Mouse (Mus musculus): Measurements from ENCODE around the gene 1700028J19Rik. TPM values are rescaled to one million over a fixed set of nuclear protein-coding genes. Genes with fewer than 3 reads are reported as not detected.
"Not testable (repeated sequence)": the region's sequence is repeated elsewhere in the genome, so short reads cannot be mapped to it uniquely, and the experiment has no call there.

Gene 1700028J19Rik
- polyA plus RNA-seq, 1 experiment from 2014 or later, result 1.6 TPM

GRCm38 (mm10) chr7:44193466-44193865 is 53.0 kb downstream of the 1700028J19Rik start:
- not testable (repeated sequence) for H3K4me2 ChIP-seq (replicated peaks); H3K4me1 ChIP-seq (replicated peaks); H3K27ac ChIP-seq; H3K36me3 ChIP-seq; H3K27me3 ChIP-seq; H3K9me3 ChIP-seq; H3K9ac ChIP-seq (replicated peaks); ATAC-seq; H3K4me3 ChIP-seq (replicated peaks)
- WGBS, result 94% methylated on average over 1 of the region's 1 CpGs

DNA sequence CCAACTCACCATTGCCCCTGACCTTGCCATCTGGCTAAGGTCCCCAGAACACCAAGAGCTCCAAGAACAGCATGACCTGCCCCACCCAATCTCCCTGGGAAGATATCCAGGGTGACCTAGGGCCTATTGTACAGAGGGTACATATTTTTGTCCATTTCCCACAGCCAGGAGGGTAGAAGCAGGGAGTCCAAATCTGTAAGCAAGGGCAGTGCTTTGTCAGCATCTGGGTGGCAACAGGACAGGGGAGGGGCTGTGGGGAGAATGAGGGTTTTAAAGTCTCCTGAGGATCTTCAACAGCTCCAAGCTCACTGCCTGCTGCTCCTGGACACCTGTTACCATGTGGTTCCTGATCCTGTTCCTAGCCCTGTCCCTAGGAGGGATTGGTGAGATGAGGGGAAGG is 58.6 kb downstream of the 1700028J19Rik start, which contains the start of gene Klk1b24:
Gene Klk1b24, plus strand, starts transcription at position 301 of the 400 bp plus-strand sequence.
- H3K9ac ChIP-seq (replicated peaks); H3K27me3 ChIP-seq; H3K4me1 ChIP-seq (replicated peaks); ATAC-seq; H3K9me3 ChIP-seq; H3K27ac ChIP-seq; H3K4me2 ChIP-seq (replicated peaks); H3K36me3 ChIP-seq; H3K4me3 ChIP-seq (replicated peaks): not testable (repeated sequence)

- H3K9me3 ChIP-seq; H3K4me2 ChIP-seq (replicated peaks); H3K27me3 ChIP-seq; H3K4me1 ChIP-seq (replicated peaks); ATAC-seq; H3K27ac ChIP-seq; H3K9ac ChIP-seq (replicated peaks); H3K4me3 ChIP-seq (replicated peaks); H3K36me3 ChIP-seq: not testable (repeated sequence)
- WGBS, result 72% methylated on average over 8 of the region's 8 CpGs
These were observed 60.0 kb downstream of the 1700028J19Rik start for GRCm38 (mm10) chr7:44186516-44186915.

Other genes starting within 250 kb of the 1700028J19Rik start
- not detected in 2 replicates for gene Klk1b26, start 234.5 kb downstream of the 1700028J19Rik start, polyA plus RNA-seq (2015; fragmentation: Nextera tagmentation; extraction: Ambion mirVana)
- not detected in 2 replicates for gene Klk1b27, start 194.4 kb downstream of the 1700028J19Rik start, polyA plus RNA-seq (2015; fragmentation: Nextera tagmentation; extraction: Ambion mirVana)
- gene Klk1b21, start 144.4 kb downstream of the 1700028J19Rik start, polyA plus RNA-seq (2015; fragmentation: Nextera tagmentation; extraction: Ambion mirVana), result not detected in 2 replicates
- gene Klk1b22, start 134.0 kb downstream of the 1700028J19Rik start, polyA plus RNA-seq (2015; fragmentation: Nextera tagmentation; extraction: Ambion mirVana), result not detected in 2 replicates
- gene Klk1b16, start 109.9 kb downstream of the 1700028J19Rik start, polyA plus RNA-seq (2015; fragmentation: Nextera tagmentation; extraction: Ambion mirVana), result not detected in 2 replicates
- gene Klk1b24, start 58.5 kb downstream of the 1700028J19Rik start, polyA plus RNA-seq (2015; fragmentation: Nextera tagmentation; extraction: Ambion mirVana), result not detected in 2 replicates
- not detected in 2 replicates for gene Klk1b3, start 48.5 kb downstream of the 1700028J19Rik start, polyA plus RNA-seq (2015; fragmentation: Nextera tagmentation; extraction: Ambion mirVana)
- gene Klk1b4, start 39.3 kb downstream of the 1700028J19Rik start, polyA plus RNA-seq (2015; fragmentation: Nextera tagmentation; extraction: Ambion mirVana), result not detected in 2 replicates
- gene Klk1b5, start 30.8 kb downstream of the 1700028J19Rik start, polyA plus RNA-seq (2015; fragmentation: Nextera tagmentation; extraction: Ambion mirVana), result not detected in 2 replicates
- not detected in 2 replicates for gene Klk1, start 21.3 kb downstream of the 1700028J19Rik start, polyA plus RNA-seq (2015; fragmentation: Nextera tagmentation; extraction: Ambion mirVana)
- gene Gm36864, start 10.5 kb downstream of the 1700028J19Rik start, polyA plus RNA-seq (2015; fragmentation: Nextera tagmentation; extraction: Ambion mirVana), result not detected in 2 replicates
- 205 and 217 TPM in 2 replicates for gene 2410002F23Rik, start within 50 bp of the 1700028J19Rik start, polyA plus RNA-seq (2015; fragmentation: Nextera tagmentation; extraction: Ambion mirVana)
- gene Acp4, start 10.7 kb upstream of the 1700028J19Rik start, polyA plus RNA-seq (2015; fragmentation: Nextera tagmentation; extraction: Ambion mirVana), result 0.09 TPM in 1 of 2 replicates, not detected in the other
- not detected in 2 replicates for gene Gm15517, start 14.8 kb upstream of the 1700028J19Rik start, polyA plus RNA-seq (2015; fragmentation: Nextera tagmentation; extraction: Ambion mirVana)
- gene Clec11a, start 60.2 kb upstream of the 1700028J19Rik start, polyA plus RNA-seq (2015; fragmentation: Nextera tagmentation; extraction: Ambion mirVana), result 3.7 and 4.0 TPM in 2 replicates
- gene Shank1, start 63.6 kb upstream of the 1700028J19Rik start, polyA plus RNA-seq (2015; fragmentation: Nextera tagmentation; extraction: Ambion mirVana), result 26.0 and 26.4 TPM in 2 replicates
- gene Syt3, start 137.4 kb upstream of the 1700028J19Rik start, polyA plus RNA-seq (2015; fragmentation: Nextera tagmentation; extraction: Ambion mirVana), result 16.9 and 17.6 TPM in 2 replicates
- 0.70 and 1.4 TPM in 2 replicates for gene 1700008O03Rik, start 139.1 kb upstream of the 1700028J19Rik start, polyA plus RNA-seq (2015; fragmentation: Nextera tagmentation; extraction: Ambion mirVana)
- 15.7 and 16.4 TPM in 2 replicates for gene Lrrc4b, start 182.3 kb upstream of the 1700028J19Rik start, polyA plus RNA-seq (2015; fragmentation: Nextera tagmentation; extraction: Ambion mirVana)
- 8.6 and 10.8 TPM in 2 replicates for gene Aspdh, start 218.7 kb upstream of the 1700028J19Rik start, polyA plus RNA-seq (2015; fragmentation: Nextera tagmentation; extraction: Ambion mirVana)
- 41.6 and 44.8 TPM in 2 replicates for gene Josd2, start 221.3 kb upstream of the 1700028J19Rik start, polyA plus RNA-seq (2015; fragmentation: Nextera tagmentation; extraction: Ambion mirVana)
- gene Emc10, start 249.8 kb upstream of the 1700028J19Rik start, polyA plus RNA-seq (2015; fragmentation: Nextera tagmentation; extraction: Ambion mirVana), result 118 and 129 TPM in 2 replicates
- 43.0 and 46.1 TPM in 2 replicates for gene Fam71e1, start 249.9 kb upstream of the 1700028J19Rik start, polyA plus RNA-seq (2015; fragmentation: Nextera tagmentation; extraction: Ambion mirVana)